ENCODE assay signal across 7 mouse cellular contexts in the genomic region with DNA sequence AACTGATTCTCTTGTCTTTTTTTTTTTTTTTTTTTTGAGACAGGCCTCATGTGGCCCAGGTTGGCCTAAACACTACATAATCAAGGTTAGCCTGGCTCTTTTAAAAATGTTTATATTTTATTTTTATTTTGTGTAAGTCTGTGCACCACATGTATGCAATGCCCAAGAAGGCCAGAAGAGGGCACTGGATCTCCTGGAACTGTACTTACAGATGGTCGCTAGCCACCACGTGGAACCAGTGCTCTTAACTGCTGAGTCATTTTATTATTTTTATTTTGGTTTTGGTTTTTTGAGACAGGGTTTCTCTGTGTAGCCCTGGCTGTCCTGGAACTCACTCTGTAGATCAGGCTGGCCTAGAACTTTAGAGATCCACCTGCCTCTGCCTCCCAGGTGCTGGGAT. TPM values are rescaled to one million over a fixed set of nuclear protein-coding genes. Genes with fewer than 3 reads are reported as not detected.
DNase-seq lines count a peak whose midpoint lies in the region; ATAC-seq and TF ChIP-seq lines count a peak whose summit lies in the region.

No protein-coding gene starts in this region.

- ATAC-seq in liver, embryonic 14.5 days (ENCODE audit: insufficient read depth) = no peak
- no peak for ATAC-seq in stomach, postnatal 0 days (ENCODE audit: low FRiP score, low TSS enrichment)

- TF ChIP-seq CTCF in E14TG2a.4 (conservative IDR thresholded peaks at IDR 0.05; ENCODE audit: low read length) = peak; percentile 84
- peak; percentile 69 for TF ChIP-seq CTCF in liver, embryonic 14.5 days (IDR thresholded peaks at IDR 0.05; ENCODE audit: low read depth)
- TF ChIP-seq CTCF in stomach, postnatal 0 days (IDR thresholded peaks at IDR 0.05; ENCODE audit: low read depth) = peak; percentile 65

- TF ChIP-seq EP300 in liver, embryonic 14.5 days (IDR thresholded peaks at IDR 0.05; ENCODE audit: low read depth) = no peak
- TF ChIP-seq EP300 in stomach, postnatal 0 days (optimal IDR thresholded peaks at IDR 0.05) = no peak

- H3K36me3 ChIP-seq in E14TG2a.4 (ENCODE audit: insufficient read depth, low read length) = no peaks in the 10 kb centered on the region
- H3K36me3 ChIP-seq in liver, embryonic 14.5 days (replicated peaks; ENCODE audit: control insufficient read depth, insufficient read depth, low read depth) = no peaks in the 10 kb centered on the region
- no peaks in the 10 kb centered on the region for H3K36me3 ChIP-seq in stomach, postnatal 0 days (ENCODE audit: control insufficient read depth, insufficient read depth, low read length)

- no peak overlapping the region for H3K4me3 ChIP-seq in E14TG2a.4 (replicated peaks; ENCODE audit: low read length)
- H3K4me3 ChIP-seq in liver, embryonic 14.5 days (ENCODE audit: insufficient read depth in 1 of 2, low read depth in 2 of 2, low read length in 2 of 2) = no peak overlapping the region
- no peak overlapping the region for H3K4me3 ChIP-seq in stomach, postnatal 0 days (ENCODE audit: low read depth, low read length)

- 16% methylated on average over 2 of the region's 2 CpGs for WGBS in liver, embryonic 14.5 days (ENCODE audit: insufficient replicate concordance)
- WGBS in stomach, postnatal 0 days = 67% methylated on average over 2 of the region's 2 CpGs

- no peaks in the 10 kb centered on the region for H3K27me3 ChIP-seq in E14TG2a.4 (ENCODE audit: insufficient read depth, low read length)
- H3K27me3 ChIP-seq in liver, embryonic 14.5 days (ENCODE audit: control insufficient read depth, insufficient read depth, low read length) = no peaks in the 10 kb centered on the region
- H3K27me3 ChIP-seq in stomach, postnatal 0 days (ENCODE audit: control insufficient read depth, insufficient read depth, low read length) = no peaks in the 10 kb centered on the region

- no peak overlapping the region for H3K27ac ChIP-seq in liver, embryonic 14.5 days
- H3K27ac ChIP-seq in stomach, postnatal 0 days (replicated peaks) = no peak overlapping the region

- H3K4me1 ChIP-seq in E14TG2a.4 (replicated peaks; ENCODE audit: low read depth, low read length) = peaks cover 63% of the 10 kb centered on the region
- peaks cover 0 to 6% of the 10 kb centered on the region in 2 experiments; a peak in 1 of 4 replicates for H3K4me1 ChIP-seq in liver, embryonic 14.5 days (replicated peaks; ENCODE audit: control insufficient read depth in 2 of 2, insufficient read depth in 2 of 2, low read length in 1 of 2)
- no peaks in the 10 kb centered on the region for H3K4me1 ChIP-seq in stomach, postnatal 0 days (replicated peaks; ENCODE audit: control insufficient read depth, insufficient read depth)

- no peaks in the 10 kb centered on the region for H3K9me3 ChIP-seq in E14TG2a.4 (ENCODE audit: low read length)
- H3K9me3 ChIP-seq in liver, embryonic 14.5 days (ENCODE audit: control insufficient read depth, low read length) = no peaks in the 10 kb centered on the region
- H3K9me3 ChIP-seq in stomach, postnatal 0 days (ENCODE audit: control insufficient read depth, low read length) = no peaks in the 10 kb centered on the region

- DNase-seq in kidney, adult 9 months = peak; percentile 79
- no peak for DNase-seq in kidney, adult 11 months
- peak; percentile 28 for DNase-seq in adipocyte (ENCODE audit: low spot score)
- DNase-seq in liver, embryonic 14.5 days (ENCODE audit: low read depth in 3 of 3, low spot score in 3 of 3) = peak in 2 of 3 experiments; percentile 50 to 52
- peak; percentile 56 for DNase-seq in stomach, postnatal 0 days (ENCODE audit: low spot score)
- DNase-seq in urinary bladder, postnatal 4 days (ENCODE audit: low spot score in 2 of 2) = no peak

- H3K9ac ChIP-seq in liver, embryonic 14.5 days (replicated peaks) = no peak overlapping the region
- H3K9ac ChIP-seq in stomach, postnatal 0 days (ENCODE audit: low read length) = no peak overlapping the region

- no peak overlapping the region for H3K4me2 ChIP-seq in liver, embryonic 14.5 days (ENCODE audit: low read depth)
- H3K4me2 ChIP-seq in stomach, postnatal 0 days (replicated peaks; ENCODE audit: low read depth) = no peak overlapping the region

RNA-seq across cellular contexts. Expression of a gene that starts 13.1 kb away (rescaled TPM):
- polyA plus RNA-seq in liver, embryonic 14.5 days (2012; rRNA removed) = 5.9 and 6.5 TPM in 2 replicates
- polyA plus RNA-seq in liver, embryonic 14.5 days (2014; fragmentation: Nextera tagmentation; extraction: Ambion mirVana) = 3.7 and 4.0 TPM in 2 replicates
- 10.3 and 12.0 TPM in 2 replicates for polyA plus RNA-seq in stomach, postnatal 0 days (2015; fragmentation: Nextera tagmentation; extraction: Ambion mirVana)

Comparison
In these comparisons a context has a peak if more than half of its experiments do, and no peak if none do; other contexts are left out.
1. DNase-seq: peak in kidney, adult 9 months (single experiment), adipocyte (single experiment), liver, embryonic 14.5 days (2 of 3) and stomach, postnatal 0 days (single experiment); none in kidney, adult 11 months (single experiment) and urinary bladder, postnatal 4 days (0 of 2).
2. Peak in every context shown above with its lines, with median percentiles within 50 percentile points of each other: CTCF ChIP-seq.